Mouse (Mus musculus): ENCODE measurements around the gene Dhx37. TPM values are rescaled to one million over a fixed set of nuclear protein-coding genes. Genes with fewer than 3 reads are reported as not detected.
"Not testable (repeated sequence)": the region's sequence is repeated elsewhere in the genome, so short reads cannot be mapped to it uniquely, and the experiment has no call there.

Gene Dhx37
- total RNA-seq, 2 experiments from 2014 or later, result 11.2 to 11.7 TPM

DNA sequence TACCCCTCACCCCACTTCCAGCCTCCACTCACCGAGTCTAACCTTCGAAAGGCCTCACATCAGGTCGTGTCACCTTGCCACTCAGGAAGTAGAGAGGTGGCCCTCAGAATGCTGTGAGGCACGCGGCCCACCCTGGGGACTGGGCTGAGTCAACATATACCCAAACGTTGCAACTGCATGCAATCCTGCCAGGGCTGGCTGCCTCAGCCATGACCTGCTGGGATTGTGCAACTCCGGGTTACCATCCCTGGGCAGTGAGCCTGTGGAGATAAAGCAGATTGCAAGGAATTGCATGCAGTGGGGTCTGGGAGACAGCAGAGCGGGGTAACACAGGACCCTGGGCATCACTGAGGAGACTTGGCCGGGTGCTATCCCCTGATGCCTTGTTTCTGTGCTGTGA is 18.7 kb upstream of the Dhx37 start:
- intact Hi-C loops (cut with DNase I), result no loop called here
- DNase-seq (ENCODE audit: low spot score in 2 of 2), result no peak

DNA sequence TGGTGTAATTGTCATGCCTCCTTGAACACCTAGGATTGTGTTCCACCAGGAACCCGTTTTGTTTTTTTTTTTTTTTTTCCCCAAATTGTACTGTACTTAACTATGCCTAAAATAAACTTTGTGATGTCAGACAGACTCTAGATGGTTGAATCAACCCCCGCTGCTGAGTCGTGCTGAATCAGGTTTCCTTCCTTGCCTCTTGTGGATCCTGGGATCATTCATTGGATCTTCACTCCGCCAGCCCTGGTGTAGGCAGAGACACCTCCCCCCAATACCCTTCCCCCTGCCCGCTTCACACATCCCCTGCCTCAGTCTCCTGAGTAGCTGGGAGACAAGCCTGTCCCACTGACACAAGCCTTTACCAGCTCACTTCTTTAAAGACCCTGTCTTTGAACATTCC is 15.4 kb upstream of the Dhx37 start:
- intact Hi-C loops (cut with DNase I), result no loop called here
- peak; percentile 26 to 57 for DNase-seq (ENCODE audit: low spot score in 2 of 2)

DNA sequence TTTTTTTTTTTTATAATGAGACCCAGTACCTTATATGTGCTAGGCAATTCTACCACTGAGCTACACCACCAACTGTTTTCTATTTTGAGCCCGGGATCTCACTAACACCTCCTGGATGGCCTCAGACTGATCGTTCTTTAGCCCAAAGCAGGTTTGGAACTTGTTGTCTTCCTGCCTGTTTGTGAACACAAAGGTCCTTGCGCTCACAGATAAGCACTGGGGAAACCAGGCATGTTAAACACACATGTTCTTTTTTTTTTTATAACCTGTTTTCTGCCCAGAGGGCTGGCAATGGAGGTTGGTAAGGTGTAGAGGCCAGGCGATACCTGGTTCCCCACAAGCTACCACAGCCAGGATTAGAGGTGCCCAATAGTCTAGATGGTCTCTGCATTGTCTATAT is 14.7 kb upstream of the Dhx37 start:
- intact Hi-C loops (cut with DNase I), result no loop called here
- DNase-seq (ENCODE audit: low spot score in 2 of 2), result no peak

DNA sequence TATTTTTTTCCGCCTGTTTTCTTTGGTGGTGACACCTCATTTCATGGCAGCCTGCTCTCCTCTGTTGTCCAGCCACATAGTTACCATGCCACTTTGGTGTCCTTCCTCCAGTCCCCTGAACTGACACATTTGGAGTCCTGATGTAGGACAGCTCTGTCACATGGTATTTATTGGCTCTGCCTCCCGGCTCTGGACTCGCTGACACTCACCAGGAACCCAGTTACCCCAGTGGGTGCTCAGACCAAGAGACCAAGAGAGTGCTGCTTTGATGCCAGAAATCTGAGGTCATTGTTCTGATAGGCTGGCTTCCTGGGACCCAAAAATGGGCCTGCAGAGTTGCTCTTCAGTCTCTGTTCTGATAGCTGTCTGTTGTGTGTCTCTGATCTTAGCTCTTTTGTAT is 14.1 kb upstream of the Dhx37 start:
- no peak for DNase-seq (ENCODE audit: low spot score in 2 of 2)
- intact Hi-C loops (cut with DNase I), result no loop called here

DNA sequence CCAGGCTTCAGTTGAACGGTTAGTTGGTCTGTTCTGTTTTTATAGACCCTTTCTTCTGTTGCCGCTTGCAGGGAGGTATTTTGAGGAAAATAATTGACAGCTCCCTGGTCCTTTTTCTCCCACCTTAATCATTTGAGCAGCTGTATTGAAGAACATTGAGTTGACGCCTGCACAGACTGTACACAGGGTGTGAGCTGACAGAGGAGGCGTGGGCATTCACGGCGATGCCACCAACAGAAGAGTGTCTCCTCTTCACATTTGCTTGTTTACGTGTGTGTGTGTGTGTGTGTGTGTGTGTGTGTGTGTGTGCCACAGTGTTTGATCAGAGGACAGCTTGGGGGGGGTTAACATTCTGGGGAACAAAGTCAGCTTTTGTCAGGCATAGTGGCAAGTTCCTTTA is 12.4 kb upstream of the Dhx37 start:
- intact Hi-C loops (cut with DNase I), result no loop called here

DNA sequence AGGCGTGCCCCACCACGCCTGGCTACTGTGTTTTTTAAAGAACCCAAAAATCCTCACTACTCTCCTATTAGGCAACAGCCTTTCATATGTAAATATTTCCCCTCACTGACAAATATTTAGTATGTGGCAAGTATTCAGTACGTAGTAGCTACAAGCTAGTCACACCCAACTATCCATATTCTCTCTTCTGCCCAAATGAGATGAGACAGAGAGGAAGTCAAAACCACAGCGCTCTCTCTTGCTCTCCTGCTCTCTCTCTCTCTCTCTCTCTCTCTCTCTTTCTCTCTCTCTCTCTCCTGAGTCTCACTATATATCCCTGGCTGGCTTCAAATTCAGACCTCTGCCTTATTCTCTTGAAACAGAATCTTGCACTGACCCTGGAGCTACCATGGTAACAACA is 10.6 kb upstream of the Dhx37 start:
- intact Hi-C loops (cut with DNase I), result no loop called here

More for the DNA sequence above, 12.4 kb upstream of the Dhx37 start:
- DNase-seq (ENCODE audit: low spot score in 2 of 2), result no peak

DNA sequence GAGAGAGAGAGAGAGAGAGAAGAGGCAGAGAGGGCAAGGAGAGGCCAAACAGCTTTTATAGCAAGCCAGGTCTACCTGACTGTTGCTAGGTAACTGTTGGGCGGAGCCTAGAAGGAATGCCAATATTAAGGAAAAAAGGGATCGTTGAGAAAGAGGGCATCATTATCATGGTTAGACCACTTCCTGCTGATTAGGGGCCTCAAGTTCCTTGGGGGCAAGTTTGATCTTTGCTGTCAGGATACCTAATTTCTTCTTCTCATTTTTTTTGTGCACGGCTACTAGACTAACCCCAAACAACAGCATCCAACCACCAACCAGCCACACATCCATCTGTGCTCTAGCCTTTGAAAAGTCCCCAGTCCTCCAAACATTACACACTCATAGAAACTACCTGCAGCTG is 10.0 kb upstream of the Dhx37 start:
- no peak for DNase-seq (ENCODE audit: low spot score in 2 of 2)
- intact Hi-C loops (cut with DNase I), result no loop called here

More for the DNA sequence above, 10.6 kb upstream of the Dhx37 start:
- no peak for DNase-seq (ENCODE audit: low spot score in 2 of 2)

DNA sequence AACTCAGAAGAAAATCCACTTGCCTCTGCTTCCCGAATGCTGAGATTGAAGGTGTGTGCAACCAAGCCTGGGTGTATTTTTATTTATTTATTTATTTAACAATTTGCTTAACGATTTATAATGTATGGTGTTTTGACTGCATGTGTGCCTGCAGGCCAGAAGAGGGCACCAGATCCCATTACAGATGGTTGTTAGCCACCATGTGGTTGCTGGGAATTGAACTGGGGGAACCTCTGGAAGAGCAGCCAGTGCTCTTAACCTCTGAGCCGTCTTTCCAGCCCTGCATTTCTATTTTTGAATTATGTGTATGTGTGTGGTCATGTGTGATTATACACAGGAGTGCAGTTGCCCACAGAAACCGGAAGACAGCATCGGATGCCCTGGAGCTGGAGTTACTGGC is 9.4 kb upstream of the Dhx37 start:
- no peak for DNase-seq (ENCODE audit: low spot score in 2 of 2)
- intact Hi-C loops (cut with DNase I), result no loop called here

DNA sequence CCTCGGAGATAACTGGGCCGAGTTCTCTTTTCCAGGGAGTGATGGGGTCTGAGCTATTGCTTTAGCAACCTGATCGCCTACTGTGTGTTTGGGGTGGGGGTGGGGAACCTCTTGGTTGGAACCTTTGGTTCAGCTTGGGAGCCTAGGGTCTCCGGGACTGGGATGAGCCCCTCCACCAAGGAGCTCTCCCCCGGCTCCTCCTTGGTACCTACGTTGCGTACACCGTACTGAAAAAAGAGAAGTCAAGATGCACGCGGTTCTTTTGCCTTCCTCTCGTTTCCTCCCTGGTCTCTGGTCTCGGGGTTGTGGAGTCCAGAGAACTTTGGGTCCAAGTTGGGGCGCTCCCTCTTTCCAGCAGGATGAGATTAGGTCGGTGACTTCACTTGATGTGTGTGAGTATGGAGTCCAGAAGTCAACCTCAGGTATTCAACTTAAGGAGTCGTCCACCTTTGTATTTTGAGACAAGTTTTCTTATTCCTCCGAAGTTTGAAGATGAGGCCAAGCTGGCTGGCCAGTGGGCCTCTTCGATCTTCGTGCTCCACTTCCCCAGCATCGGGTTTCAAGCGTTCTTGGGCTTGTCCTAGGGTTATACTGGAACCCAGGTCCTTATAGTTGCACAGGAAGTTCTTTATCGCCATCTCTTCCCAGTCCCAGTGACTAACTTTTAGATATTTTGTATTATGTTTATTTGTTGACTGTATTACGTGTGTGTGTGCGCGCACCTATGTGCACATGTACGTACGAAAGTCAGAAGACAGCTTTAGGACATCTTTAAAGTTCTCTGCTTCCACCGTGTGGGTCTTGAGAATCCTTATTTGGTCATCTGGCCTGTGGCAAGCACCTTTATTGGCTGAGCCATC is 8.4 kb upstream of the Dhx37 start:
- intact Hi-C loops (cut with DNase I), result no loop called here

DNA sequence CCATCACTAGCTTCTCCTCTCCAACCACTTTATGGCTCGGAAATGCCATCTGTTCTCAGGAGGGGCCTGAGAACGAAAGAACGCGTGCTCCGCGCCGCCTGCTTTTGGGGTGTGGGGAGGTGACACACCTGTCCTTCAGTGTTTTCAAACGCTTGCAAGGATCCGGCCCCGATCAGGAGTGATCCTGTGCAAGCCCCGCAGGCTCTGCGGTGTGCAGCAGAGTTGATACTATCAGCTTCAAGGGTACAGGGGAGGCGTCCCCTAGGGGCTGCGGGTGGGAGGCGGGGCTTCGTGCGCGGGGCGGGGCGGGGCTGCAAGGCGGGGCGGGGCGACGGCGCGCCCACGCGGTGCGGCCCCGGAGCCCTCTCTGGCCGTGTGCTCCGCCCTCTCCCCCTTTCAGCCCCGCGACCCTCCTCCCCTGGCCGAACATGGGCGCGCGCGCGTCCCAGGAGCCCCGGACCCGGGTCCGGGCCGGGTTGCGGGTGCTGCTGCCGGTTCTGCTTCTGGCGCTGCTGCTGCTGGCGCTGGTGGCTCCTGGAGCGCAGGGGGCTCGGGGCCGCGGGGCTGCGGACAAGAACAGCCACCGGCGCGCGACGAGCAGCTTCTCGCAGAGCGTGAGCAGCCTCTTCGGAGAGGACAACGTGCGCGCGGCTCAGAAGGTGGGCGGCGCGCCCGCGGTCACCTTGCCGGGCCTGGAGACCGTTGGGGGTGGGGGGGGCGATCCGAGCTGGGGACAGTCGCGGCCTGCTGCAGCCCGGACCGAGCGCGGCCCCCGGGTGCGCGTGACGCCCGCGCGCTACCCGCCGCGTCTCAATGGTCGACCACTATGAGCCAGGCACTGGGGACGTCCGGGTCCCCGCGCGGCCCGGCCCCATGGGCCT is 7.6 kb upstream of the Dhx37 start, which contains the start of gene Bri3bp:
Bri3bp (plus strand) TSS at position 335 of the 881 bp plus-strand sequence.
- DNase-seq (ENCODE audit: low spot score in 2 of 2), result peak; percentile 49 to 54
- intact Hi-C loops (cut with DNase I), result no loop called here

More for the DNA sequence above, 8.4 kb upstream of the Dhx37 start:
- no peak for DNase-seq (ENCODE audit: low spot score in 2 of 2)

DNA sequence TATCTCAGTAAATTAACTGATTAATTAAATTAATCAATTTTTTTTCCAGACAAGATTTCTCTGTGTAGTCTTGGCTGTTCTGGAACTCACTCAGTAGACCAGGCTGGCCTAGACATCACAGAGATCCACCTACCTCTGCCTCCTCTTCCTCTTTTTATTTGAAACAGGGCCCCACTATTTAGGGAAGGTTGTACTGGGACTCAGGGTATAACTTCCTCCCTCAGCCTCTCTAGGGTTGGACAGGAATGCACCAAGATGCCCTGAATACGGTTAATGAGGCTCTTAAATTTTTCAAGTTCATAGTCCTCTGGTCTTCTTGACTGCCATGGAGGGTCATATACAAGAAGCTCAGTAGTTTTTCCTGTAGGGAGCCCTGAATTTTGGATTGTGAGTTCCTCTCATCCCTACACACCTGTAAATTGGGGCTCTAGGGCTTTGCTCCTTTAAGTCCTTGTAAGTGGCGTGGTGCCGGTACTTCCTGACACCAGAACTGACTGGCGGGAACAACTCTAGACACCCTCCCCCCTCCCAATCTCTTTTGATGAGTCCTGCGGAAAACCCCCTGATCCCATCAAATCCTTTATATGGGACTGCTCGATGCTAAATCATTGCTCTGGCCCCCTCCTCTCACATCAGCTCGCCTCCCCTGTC is 6.8 kb upstream of the Dhx37 start:
- intact Hi-C loops (cut with DNase I), result no loop called here
- DNase-seq (ENCODE audit: low spot score in 2 of 2), result no peak

DNA sequence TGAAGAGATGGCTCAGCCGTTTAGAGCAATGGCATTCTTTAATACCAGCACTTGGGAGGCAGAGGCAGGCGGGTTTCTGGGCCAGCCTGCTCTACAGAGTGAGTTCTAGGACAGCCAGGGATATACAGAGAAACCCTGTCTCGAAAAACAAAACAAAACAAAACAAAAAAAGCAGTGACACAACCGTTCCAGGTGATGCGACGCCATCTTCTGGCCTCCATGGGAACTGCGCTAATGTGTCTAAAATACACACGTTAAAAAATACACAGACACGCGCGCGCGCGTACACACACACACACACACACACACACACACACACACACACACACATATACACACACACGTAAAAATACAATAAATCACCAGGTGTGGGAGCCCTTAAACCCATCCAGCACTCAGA is 426 bp upstream of the Dhx37 start:
- intact Hi-C loops (cut with DNase I), result not testable (repeated sequence)

DNA sequence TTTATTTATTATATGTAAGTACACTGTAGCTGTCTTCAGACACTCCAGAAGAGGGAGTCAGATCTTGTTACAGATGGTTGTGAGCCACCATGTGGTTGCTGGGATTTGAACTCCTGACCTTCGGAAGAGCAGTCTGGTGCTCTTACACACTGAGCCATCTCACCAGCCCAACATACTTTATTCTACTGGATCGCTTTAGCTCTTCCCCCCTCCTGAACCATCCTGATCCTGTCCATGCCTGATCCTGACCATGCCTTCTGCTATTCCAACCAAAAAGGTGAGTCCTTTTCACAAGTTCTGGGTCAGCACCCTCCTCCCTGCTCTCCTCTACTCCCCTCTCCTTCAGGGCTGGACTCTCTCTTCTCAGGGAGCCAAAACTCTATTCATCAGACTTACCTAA is 1.6 kb downstream of the Dhx37 start:
- intact Hi-C loops (cut with DNase I); DNase-seq (ENCODE audit: low spot score in 2 of 2): not testable (repeated sequence)

More for the DNA sequence above, 426 bp upstream of the Dhx37 start:
- DNase-seq (ENCODE audit: low spot score in 2 of 2), result not testable (repeated sequence)

DNA sequence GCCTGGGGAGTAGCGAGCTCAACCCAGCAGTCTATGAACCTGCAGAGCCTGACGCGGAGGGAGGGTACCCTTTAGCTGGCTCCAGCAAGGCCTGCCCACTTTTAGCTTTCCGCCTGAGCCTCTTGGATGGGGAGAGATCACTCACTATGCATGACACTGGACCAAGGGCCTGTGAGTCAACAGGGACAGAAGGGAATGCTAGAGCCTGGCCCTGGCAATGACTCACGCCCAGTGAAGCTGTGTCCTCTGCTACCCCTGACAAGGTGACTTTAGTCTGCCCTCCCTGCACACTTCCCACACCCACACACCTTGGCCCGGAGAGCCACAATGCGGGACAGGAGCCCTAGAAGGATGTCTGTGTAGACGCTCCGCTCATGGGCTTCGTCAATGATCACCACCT is 7.6 kb downstream of the Dhx37 start:
- intact Hi-C loops (cut with DNase I), result no loop called here
- DNase-seq (ENCODE audit: low spot score in 2 of 2), result no peak

DNA sequence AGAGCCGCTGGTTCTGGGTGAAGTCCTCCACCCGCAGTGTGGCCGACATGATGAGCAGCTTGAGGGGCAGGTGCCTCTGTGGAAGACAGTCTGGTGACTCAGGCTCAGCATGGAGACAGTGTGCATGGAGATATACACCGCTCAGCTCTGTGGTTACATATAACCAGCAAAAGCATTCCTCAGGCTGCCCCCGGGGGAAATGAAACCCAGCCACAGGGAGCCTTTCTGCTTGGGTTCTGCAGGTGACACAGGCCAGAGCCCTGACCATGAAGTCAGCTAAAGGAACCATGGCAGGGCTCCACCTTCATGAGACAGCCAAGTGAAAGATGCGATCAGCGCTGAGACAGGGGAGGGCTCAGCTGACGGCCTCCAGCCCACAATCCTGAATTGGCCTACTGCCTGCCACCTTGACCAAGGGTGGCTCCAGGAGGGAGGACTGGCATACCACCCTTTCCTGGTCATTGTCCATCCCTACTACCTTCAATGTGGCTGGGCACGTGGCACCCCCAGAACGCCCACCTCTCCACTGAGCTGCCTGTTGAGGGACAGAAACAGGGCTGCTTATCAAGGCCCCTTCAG is 8.1 kb downstream of the Dhx37 start:
- no peak for DNase-seq (ENCODE audit: low spot score in 2 of 2)
- intact Hi-C loops (cut with DNase I), result no loop called here

DNA sequence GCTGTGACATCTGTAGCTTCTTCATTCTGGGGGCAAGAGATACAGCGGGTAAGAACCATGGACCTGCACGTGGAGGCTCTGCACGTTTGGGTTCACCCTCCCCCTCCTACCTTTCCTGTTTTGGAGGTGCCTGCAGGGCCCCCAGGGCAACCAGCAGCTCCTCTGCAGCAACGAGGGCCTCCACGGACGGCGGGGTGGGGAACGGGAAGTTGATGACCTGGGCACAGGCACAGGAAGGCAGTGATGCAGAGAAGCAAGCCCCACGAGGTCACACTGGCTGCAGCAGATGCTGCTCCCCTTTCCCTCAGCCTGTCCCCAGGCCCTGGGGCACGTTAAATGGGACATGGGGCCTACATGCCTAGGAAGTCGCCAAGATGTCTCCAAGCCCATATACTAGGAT is 14.8 kb downstream of the Dhx37 start:
- no peak for DNase-seq (ENCODE audit: low spot score in 2 of 2)
- intact Hi-C loops (cut with DNase I), result no loop called here

DNA sequence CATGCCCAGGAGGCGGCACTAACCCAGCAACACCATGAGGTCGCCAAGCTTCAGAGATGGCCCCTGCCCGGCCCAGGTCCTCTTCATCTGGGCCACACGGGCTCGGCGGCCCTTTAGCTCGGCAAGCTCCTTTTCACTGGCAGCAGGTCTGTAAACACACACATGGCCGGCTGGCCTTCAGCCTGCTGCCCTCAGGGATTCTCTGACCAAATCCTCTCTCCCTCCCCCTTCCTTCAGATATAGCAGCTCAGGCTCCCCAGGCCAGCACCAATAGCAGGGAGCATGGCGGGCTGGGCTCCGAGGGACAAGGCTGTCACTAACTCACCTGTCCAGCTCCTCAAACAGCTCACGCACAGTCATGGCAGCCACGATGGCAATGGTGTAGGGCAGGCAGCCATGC is 15.3 kb downstream of the Dhx37 start:
- intact Hi-C loops (cut with DNase I), result no loop called here
- DNase-seq (ENCODE audit: low spot score in 2 of 2), result no peak

DNA sequence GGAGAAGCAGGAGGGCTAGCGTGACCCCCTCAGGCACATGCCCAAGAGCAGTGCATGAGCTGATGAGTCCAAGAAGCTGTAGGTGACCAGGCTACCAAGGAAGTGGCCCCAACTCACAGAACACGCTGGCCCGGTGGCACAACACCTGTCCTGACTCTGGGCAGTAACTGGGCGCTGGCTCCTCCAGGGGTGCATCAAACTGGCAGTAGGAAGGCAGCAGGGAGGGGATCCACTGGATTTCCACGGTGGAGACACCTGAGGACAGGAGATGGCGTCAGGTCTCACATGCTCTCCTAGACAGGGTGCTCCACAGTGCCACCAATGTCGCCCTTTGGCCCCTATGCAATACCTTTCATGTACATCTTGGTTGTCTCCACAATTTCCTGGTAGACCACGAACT is 17.7 kb downstream of the Dhx37 start:
- intact Hi-C loops (cut with DNase I), result no loop called here
- no peak for DNase-seq (ENCODE audit: low spot score in 2 of 2)

DNA sequence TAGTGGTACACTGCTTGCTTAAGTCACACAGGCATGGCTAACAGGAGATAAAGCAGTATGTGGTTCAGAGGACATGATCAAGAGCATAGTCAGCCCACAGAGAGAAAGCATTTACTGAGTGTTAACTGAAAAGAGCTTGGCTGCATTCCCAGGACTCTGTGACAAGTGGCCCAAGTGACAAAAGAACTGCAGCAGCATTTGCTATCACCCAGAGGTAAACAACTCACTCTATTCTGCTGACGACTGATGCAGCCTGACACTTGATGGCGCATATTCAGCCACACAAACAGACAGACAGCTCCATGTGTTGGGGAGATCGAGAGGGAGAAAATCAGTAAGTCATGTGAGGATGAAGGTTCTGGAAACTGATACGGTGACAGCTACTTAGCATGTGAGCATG is 20.2 kb downstream of the Dhx37 start:
- no peak for DNase-seq (ENCODE audit: low spot score in 2 of 2)
- intact Hi-C loops (cut with DNase I), result no loop called here

DNA sequence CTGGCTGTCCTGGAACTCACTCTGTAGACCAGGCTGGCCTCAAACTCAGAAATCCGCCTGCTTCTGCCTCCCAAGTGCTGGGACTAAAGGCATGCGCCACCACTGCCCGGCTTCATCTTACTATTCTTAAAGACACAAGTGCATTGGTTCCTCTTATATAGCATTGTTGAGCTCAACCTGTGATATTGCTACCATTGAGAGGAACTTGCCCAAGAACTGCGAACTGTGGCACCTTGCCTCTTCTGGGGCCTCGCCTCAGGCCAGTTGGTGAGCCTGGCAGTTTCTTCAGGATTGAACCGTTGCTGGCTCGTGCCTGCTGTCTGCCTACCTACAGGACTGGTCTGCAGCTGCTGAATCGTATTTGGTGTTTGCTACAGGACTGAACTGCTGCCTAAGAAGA is 21.4 kb downstream of the Dhx37 start:
- intact Hi-C loops (cut with DNase I); DNase-seq (ENCODE audit: low spot score in 2 of 2): not testable (repeated sequence)

All from left cerebral cortex, postnatal 36 days (tissue).